Mouse (Mus musculus): ENCODE measurements at regions not wholly inside any gene's neighbourhood (a gene's known extent, or its start where the extent isn't known, plus 50 kb on each side); places are given as distances from the start of the nearest gene placed in this dataset.
"Not testable (repeated sequence)": the region's sequence is repeated elsewhere in the genome, so short reads cannot be mapped to it uniquely, and the experiment has no call there.

DNA sequence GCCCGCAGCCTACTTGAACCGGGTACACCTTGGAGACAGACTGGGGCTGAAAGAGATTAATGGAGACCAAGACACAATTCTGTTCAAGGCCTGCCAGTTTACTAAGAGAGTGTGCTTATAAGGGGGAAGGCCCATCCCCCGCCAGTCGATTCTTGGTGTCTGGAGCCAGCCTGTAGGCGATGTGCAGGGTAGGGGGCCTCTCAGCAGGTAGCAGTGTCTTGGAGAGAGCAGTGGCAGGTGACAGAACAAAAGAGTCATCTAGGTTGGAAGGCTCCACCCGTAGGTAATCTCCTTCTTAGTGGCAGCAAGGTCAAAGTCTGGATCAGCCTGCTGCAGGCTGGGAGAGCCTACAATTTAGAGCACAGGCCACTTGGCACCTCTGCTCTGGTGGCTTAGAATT, 335.7 kb upstream of the Cwc22 start:
- DNase-seq (ENCODE audit: extremely low spot score, low read depth, low spot score) = not testable (repeated sequence)

- no peak for DNase-seq (ENCODE audit: extremely low spot score, low read depth, low spot score)
Observed at GRCm38 (mm10) chr2:78280219-78280915, 334.2 kb upstream of the Cwc22 start.

DNA sequence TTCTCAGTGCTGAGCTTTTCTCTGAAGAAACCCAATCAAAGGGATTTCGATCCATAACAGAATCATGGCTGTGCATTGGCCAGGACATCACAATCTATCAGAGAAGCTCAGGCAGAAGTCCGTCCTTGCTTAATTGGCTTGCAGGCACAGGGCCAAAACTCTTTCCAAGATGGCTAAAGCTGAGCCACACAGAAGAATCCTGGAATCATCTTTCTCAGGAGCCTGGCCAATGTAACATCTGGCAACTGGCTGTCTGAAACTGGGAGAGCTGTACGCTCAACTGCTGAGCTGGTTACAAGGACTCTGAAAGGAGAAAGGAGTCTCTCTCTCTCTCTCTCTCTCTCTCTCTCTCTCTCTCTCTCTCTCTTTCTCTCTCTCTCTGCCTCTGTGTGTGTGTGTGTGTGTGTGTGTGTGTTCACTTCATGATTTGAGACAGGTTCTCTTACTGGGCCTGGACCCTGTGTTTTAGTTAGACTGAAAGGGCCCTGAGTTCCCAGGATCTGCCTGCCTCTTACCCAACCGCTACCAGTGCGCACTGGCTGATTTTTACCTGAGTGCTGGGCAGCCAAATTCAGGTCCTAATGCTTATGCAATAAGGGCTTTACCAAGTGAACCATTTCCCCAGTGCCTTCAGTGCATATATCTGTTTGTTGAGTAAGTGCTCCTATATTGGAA, 333.3 kb upstream of the Cwc22 start:
- no peak for DNase-seq (ENCODE audit: extremely low spot score, low read depth, low spot score)

DNA sequence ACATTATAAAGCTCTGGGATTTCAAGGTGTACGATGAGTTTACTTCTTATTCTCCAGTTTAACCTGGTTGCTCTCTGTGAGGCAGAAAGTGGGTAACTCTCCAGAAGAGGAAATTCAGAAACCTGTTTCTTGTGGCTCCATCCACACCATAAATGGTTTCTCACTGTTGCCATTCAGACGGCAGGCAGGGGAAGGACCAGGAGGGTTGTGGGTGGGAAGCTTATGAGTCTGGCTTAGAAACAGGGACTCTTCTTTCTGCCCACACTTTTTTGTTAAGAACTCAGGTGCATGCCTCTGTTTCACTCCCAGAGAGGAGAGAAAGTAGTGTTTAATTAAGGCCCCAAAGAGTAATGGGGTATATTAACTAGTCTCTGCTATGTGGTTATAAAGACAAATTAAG, 332.5 kb upstream of the Cwc22 start:
- DNase-seq (ENCODE audit: extremely low spot score, low read depth, low spot score) = no peak

DNA sequence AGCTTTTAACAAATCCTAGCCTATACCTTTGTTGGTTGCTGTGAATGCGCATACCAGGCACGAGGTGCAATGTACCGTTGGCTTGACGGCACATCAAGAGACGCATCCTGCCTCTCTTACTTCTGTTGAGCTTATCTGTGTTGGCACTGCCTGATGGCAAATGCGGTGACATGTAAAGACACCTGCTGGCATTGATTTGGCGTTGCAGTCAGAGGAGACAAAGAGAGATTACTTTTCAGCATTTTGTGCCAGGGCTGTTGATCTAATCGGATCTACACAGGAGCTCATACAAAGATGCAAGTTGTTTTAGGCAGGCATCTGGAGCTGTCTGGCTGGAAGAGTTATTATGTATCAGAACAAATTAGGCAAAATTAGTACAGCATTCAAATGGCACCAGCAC, 331.5 kb upstream of the Cwc22 start:
- DNase-seq (ENCODE audit: extremely low spot score, low read depth, low spot score) = no peak

DNA sequence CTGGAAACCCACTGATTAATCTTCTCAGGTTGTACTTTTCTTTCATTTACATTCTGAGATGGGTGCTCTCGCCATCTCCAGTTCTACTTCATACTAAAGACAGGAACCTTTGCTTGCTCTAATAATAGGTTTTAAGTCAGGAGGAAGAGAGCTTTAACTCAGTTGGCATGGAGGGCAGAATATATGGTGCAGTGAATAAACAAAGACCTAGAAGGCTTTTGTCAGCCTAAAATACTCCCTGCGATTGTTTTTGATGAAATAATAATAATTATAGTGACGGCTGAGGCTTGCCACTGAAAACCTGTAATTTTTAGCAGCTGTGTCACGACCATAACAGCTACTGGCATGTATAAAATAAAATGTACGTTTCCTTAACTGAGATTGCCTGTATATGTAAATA, 327.9 kb upstream of the Cwc22 start:
- DNase-seq (ENCODE audit: extremely low spot score, low read depth, low spot score) = no peak

DNA sequence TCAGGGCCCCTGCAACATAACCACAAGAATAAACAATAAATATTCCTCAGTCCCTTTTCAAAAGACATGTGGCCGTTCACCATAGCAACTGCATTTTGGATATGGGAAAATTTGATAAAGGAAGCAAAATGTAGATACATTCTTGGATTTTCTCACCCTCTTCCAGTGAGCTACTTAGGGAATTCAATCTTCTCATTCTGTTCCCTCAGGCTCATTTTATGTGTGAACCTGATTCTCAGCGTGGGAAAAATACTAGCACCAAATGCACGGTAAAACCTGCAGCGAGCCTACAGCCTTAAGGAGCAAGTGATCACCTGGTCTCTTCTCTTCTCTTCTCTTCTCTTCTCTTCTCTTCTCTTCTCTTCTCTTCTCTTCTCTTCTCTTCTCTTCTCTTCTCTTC, 322.5 kb upstream of the Cwc22 start:
- no peak for DNase-seq (ENCODE audit: extremely low spot score, low read depth, low spot score)

DNA sequence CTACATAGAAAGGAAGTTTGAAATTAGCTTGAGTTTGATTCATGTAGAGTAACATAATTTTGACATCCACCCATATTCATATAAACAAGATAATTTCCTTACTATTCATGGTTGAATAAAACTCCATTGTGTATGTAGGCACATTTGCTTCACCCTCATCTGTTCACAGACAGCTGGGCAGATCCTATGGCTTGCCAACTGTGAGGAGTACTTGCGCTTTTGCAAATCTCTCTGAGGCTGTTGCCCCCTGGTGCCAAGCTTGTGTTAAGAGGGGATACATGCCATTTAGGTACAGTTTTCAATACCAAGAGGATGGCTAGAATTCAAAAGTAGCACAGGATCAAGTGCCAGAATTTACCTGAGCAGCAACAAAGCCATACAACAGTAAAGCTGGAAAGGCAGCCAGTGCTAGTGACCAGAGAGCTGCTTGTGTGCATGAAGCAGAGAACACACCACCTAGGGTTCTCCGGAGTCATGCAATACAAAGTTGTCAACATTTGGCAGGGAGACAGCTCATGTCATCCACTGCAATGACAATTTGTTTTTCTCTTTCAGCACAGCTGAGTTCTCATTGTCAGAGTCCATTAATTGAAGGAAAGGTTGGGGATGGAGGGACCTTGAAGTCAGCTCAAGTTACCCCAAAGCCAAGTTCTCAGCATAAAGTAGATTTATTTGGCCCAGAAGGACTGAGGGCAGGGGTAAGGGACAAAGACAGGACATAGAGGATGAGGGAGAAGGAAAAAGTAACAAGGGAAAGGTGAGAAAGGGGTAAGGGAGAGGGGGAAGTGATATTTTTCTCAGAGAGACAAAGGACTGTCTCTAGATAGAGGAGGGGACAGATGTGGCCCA, 321.6 kb upstream of the Cwc22 start:
- no peak for DNase-seq (ENCODE audit: extremely low spot score, low read depth, low spot score)

- no peak for DNase-seq (ENCODE audit: extremely low spot score, low read depth, low spot score)
Observed at GRCm38 (mm10) chr2:78253601-78254097, 307.5 kb upstream of the Cwc22 start.

GRCm38 (mm10) chr2:78246354-78246753, 300.2 kb upstream of the Cwc22 start:
- no peak for DNase-seq (ENCODE audit: extremely low spot score, low read depth, low spot score)

DNA sequence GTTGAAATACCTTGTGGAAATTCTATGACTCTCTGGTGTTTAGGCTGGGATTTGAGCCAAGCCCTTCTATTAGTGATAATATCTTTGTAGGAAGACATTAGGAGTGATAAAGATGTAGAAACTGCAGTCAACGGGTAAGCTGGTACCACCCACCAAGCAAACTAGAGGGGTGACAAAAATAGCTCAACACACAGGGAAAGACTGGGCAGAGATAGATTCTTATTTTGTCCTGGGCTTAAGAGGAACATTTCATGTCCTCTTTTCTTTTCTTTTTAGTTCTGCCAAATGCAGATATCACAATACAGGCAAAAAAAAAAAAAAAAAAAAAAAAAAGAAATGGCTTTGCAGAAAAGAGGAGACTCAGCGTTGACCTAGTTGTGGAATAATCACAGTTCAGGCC, 294.1 kb upstream of the Cwc22 start:
- DNase-seq (ENCODE audit: extremely low spot score, low read depth, low spot score) = no peak

DNA sequence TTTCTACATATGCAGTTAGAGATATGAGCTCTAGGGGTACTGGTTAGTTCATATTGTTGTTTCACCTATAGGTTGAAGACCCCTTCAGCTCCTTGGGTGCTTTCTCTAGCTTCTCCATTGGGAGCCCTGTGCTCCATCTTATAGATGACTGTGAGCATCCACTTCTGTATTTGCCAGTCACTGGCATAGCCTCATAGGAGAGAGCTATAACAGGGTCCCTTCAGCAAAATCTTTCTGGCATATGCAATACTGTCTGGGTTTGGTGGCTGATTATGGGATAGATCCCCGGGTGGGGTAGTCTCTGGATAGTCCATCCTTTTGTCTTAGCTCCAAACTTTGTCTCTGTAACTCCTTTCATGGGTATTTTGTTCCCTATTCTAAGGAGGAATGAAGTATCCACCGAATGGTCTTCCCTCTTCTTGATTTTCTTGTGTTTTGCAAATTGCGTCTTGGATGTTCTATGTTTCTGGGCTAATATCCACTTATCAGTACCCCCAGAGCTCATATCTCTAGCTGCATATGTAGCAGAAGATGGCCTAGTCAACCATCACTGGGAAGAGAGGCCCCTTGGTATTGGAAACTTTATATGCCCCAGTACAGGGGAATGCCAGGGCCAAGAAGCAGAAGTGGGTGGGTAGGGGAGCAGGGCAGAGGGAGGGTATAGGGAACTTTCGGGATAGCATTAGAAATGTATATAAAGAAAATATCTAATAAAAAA, 279.4 kb upstream of the Cwc22 start:
- DNase-seq (ENCODE audit: extremely low spot score, low read depth, low spot score) = not testable (repeated sequence)

- DNase-seq (ENCODE audit: extremely low spot score, low read depth, low spot score) = no peak
Observed at GRCm38 (mm10) chr2:78214469-78214868, 268.3 kb upstream of the Cwc22 start.

- no peak for DNase-seq (ENCODE audit: extremely low spot score, low read depth, low spot score)
Observed at GRCm38 (mm10) chr2:78205125-78205524, 258.9 kb upstream of the Cwc22 start.

- no peak for DNase-seq (ENCODE audit: extremely low spot score, low read depth, low spot score)
Observed at GRCm38 (mm10) chr2:78196006-78196405, 249.8 kb upstream of the Cwc22 start.

- DNase-seq (ENCODE audit: extremely low spot score, low read depth, low spot score) = peak; percentile 20
Observed at GRCm38 (mm10) chr2:78189620-78190019, 243.4 kb upstream of the Cwc22 start.

DNA sequence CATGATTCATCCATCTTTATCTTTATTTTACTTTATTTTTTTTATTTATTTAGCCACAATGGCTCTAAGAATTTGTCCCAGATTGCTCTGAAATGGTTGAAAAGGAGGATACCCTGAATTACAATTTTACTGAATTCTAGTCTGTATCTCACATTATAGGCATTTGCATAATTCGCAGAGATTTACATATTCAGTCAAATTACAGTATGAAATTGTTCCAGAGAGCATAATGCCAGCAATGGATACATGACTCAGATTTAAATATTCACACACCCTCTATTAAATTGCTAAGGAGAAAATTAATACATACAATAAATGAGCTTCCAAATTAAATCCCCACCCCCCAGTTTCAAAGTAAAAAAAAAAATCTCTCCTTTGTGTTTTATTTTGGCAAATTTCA, 238.8 kb upstream of the Cwc22 start:
- DNase-seq (ENCODE audit: extremely low spot score, low read depth, low spot score) = no peak

DNA sequence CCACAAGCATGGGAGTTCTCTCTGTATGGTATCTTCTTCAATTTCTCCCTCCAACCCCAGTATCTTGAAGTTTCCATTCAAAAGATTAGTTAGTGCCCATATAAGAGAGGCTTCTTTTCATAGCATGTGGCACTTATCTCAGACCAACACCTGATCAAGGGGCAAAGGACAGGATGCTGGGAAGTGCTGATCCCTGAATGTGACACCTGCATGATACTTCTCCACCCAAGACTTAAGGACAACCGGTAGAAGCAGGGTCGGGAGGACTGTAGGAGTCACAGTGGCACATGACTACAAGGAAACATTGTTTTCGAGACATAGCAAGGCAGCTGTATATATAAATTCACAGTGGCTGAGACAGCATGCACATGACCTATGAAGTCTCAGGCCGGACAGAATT, 227.6 kb upstream of the Cwc22 start:
- DNase-seq (ENCODE audit: extremely low spot score, low read depth, low spot score) = no peak

DNA sequence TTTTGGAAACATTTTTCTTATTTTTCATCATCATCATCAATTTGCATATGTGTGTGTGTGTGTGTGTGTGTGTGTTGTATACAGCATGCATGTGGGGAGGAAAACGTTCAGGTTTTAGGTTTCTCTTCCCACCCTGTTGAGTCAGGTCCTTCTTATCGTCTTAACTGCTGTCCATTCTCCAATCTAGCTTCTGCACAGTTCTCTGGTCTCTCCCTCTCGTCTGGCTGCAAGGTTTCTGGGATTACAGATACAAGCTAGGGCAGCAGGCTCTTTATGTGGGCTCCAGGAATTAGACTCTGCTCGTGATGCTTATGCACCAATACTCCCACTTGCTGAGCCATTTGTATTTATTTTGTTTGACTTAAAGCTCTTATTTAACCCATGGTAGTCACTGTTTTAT, 226.6 kb upstream of the Cwc22 start:
- no peak for DNase-seq (ENCODE audit: extremely low spot score, low read depth, low spot score)

DNA sequence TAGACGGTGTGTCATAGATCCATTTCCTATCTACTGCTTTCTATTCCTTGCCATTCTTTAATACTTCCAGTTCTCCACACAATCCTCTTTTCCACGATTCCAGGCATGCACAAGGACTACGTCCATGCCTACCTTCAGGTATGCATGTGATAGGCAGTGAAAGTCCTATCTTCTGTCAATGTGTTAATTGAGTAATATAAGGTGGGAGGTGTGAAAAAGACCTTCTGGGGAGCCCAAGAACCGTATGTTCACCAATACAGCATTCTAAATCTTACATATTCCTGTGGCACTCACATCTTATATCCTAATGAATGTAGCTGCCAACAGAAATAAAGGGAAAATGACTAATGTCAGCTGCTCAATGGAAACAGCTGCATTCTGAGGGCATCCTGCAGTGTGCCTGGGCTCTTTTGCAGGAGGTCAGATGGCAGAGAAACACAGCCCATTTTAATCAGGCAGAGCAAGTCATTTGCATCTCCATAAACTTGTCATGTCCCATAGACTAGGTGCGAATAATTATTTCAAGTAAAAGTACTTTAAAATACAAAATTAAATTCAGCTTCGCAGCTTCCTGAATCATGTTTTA, 224.1 kb upstream of the Cwc22 start:
- no peak for DNase-seq (ENCODE audit: extremely low spot score, low read depth, low spot score)

DNA sequence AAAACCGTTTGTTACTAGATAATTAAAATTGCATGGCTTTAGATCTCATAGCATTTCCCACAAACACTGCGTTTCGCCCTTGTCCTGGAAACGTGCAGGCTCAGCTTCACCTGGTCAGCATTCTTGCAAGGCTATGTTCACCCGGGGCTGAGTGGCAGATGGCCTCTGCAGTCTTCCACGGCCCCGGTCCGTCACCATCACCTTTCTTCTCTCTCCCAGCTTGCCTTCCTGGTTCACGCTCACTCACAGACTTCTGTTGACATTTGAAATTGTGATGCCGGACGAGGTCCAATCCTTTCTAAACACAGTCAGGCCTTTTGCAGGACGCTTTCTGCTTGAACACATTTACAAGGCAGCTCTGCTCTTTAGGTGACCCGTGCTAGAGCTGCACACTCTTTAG, 219.3 kb upstream of the Cwc22 start:
- no peak for DNase-seq (ENCODE audit: extremely low spot score, low read depth, low spot score)
